Mouse (Mus musculus) lung, postnatal 10 days (tissue): ENCODE measurements around the gene Dner.

Experiments used
- DNase-seq: peaks from one replicate; pipeline ENCODE4 v3.0.0; 2021

The Dner gene

GRCm38 (mm10) chr1:84437565-84437964 lies 258.5 kb downstream of the Dner start:
- no peak for DNase-seq

GRCm38 (mm10) chr1:84436281-84436680 lies 259.7 kb downstream of the Dner start:
- no peak for DNase-seq

- no peak for DNase-seq
Measured at GRCm38 (mm10) chr1:84433291-84433980, 262.6 kb downstream of the Dner start.

- DNase-seq: no peak
Measured at GRCm38 (mm10) chr1:84432311-84432710, 263.7 kb downstream of the Dner start.

GRCm38 (mm10) chr1:84428331-84428730 lies 267.7 kb downstream of the Dner start:
- DNase-seq: no peak

- no peak for DNase-seq
Measured at GRCm38 (mm10) chr1:84427757-84428156, 268.3 kb downstream of the Dner start.

- DNase-seq: no peak
Measured at GRCm38 (mm10) chr1:84426679-84427078, 269.3 kb downstream of the Dner start.

GRCm38 (mm10) chr1:84422881-84423280 lies 273.1 kb downstream of the Dner start:
- no peak for DNase-seq

- no peak for DNase-seq
Measured at GRCm38 (mm10) chr1:84421845-84422244, 274.2 kb downstream of the Dner start.

- peak; percentile 14 for DNase-seq
Measured at GRCm38 (mm10) chr1:84419416-84419815, 276.6 kb downstream of the Dner start.

- DNase-seq: no peak
Measured at GRCm38 (mm10) chr1:84418511-84418910, 277.5 kb downstream of the Dner start.

- DNase-seq: peak; percentile 15
Measured at GRCm38 (mm10) chr1:84417761-84418238, 278.2 kb downstream of the Dner start.

GRCm38 (mm10) chr1:84417276-84417675 lies 278.7 kb downstream of the Dner start:
- no peak for DNase-seq

GRCm38 (mm10) chr1:84414464-84414863 lies 281.6 kb downstream of the Dner start:
- no peak for DNase-seq

GRCm38 (mm10) chr1:84409514-84409913 lies 286.5 kb downstream of the Dner start:
- DNase-seq: no peak

- no peak for DNase-seq
Measured at GRCm38 (mm10) chr1:84408873-84409272, 287.1 kb downstream of the Dner start.

GRCm38 (mm10) chr1:84406891-84407290 lies 289.1 kb downstream of the Dner start:
- peak; percentile 54 for DNase-seq

GRCm38 (mm10) chr1:84405551-84406290 lies 290.3 kb downstream of the Dner start:
- DNase-seq: no peak

- DNase-seq: peak; percentile 46
Measured at GRCm38 (mm10) chr1:84404880-84405279, 291.1 kb downstream of the Dner start.

- DNase-seq: no peak
Measured at GRCm38 (mm10) chr1:84402154-84402553, 293.9 kb downstream of the Dner start.

- no peak for DNase-seq
Measured at GRCm38 (mm10) chr1:84399671-84400070, 296.4 kb downstream of the Dner start.

- DNase-seq: no peak
Measured at GRCm38 (mm10) chr1:84399118-84399517, 296.9 kb downstream of the Dner start.

- DNase-seq: no peak
Measured at GRCm38 (mm10) chr1:84396787-84397186, 299.2 kb downstream of the Dner start.

- no peak for DNase-seq
Measured at GRCm38 (mm10) chr1:84395928-84396327, 300.1 kb downstream of the Dner start.
